Mouse (Mus musculus): ENCODE results near the gene Sgpp1.
A peak's percentile ranks its signal among the peaks of the same experiment; 100 is the strongest.
"Not testable (repeated sequence)": the region's sequence is repeated elsewhere in the genome, so short reads cannot be mapped to it uniquely, and the experiment has no call there.

Gene Sgpp1

DNA sequence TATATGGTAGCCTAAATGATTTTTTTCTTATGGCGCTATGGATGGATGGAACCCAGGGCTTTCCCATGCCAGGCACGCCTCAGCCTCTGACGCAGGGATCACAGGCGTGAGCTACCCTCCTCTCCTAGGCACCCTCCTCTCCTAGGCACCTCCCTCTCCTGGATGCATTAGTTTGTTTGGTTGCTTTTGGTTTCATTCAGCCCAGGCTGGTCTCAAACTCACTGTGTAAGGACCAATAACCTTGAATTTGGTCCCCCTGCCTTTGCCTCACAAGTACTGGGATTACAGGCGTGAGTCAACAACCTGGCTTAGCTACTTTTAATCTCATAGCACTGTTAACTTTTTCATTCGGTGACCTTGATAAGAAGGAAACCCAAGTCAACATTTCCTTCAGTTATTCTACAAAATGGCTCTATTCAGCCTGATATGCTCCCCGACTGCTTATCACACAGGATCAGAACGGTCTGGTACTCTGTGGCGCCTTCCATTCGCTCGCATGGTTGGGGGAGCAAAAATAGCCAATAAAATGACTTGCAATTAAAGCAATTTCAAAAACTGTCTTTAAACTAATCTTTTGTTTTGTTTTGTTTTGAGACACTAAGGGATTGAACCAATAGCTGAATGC, 11.6 kb downstream of the Sgpp1 start:
- DNase-seq (ENCODE audit: low read depth, low spot score), result no peak
- no peaks in the 10 kb centered on the region for H3K27me3 ChIP-seq (ENCODE audit: control insufficient read depth, insufficient read depth, low read length, poor library complexity, severe bottlenecking)
- peaks cover 7% of the 10 kb centered on the region; the same call in 1 of the 2 replicates for H3K36me3 ChIP-seq (ENCODE audit: control insufficient read depth, insufficient read depth, low read length, poor library complexity, severe bottlenecking)

GRCm38 (mm10) chr12:75721941-75722340, 13.6 kb downstream of the Sgpp1 start:
- H3K27me3 ChIP-seq (ENCODE audit: control insufficient read depth, insufficient read depth, low read length, poor library complexity, severe bottlenecking), result no peaks in the 10 kb centered on the region
- peaks cover 7% of the 10 kb centered on the region; the same call in 1 of the 2 replicates for H3K36me3 ChIP-seq (ENCODE audit: control insufficient read depth, insufficient read depth, low read length, poor library complexity, severe bottlenecking)
- no peak for DNase-seq (ENCODE audit: low read depth, low spot score)

DNA sequence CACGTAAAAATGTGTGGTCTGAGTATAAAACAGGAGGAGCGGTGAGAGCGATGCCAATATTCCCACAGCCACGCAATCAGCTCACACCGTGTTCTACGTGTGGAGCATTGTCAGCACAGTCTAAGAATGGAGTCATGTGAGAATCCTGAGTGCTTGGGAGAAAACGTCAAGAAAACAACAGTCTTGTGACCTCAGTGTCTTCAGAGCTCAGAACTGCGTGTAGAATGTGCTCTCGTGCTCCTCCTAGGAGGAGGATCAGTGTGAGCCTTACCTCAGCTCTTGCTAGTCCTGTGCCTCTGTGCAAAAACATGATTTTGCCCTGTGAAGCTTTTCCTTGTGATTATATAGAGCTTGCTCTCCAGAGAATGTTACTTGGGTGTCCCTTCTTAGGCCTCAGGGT, 14.5 kb downstream of the Sgpp1 start:
- Histone ChIP-seq H3K36me3 (ENCODE audit: control insufficient read depth, insufficient read depth, low read length, poor library complexity, severe bottlenecking) (peaks cover 9% of the 10 kb centered on the region; the same call in 1 of the 2 replicates), H3K27me3 (ENCODE audit: control insufficient read depth, insufficient read depth, low read length, poor library complexity, severe bottlenecking) (no peaks in the 10 kb centered on the region)
- DNase-seq (ENCODE audit: low read depth, low spot score), result no peak

DNA sequence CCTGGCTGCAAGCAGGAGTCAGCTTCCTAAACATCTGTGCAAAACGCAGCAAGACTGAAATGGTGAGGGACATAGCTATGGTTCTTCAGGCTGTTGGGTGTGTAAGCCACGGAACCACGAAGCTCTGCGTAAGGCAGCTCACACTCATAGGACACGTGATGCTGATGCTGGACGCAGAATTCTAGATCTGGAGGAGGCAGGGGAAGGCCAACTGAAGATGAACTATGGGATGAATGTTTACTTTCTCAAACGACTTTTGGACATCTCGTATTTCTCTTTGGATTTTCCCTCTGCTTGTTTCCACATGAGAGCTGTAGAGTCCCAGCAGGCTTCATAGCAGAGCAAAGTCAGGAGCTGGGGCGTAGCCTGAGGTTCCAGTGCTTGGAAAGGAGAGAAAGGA, 21.9 kb downstream of the Sgpp1 start:
- Histone ChIP-seq H3K27me3 (ENCODE audit: control insufficient read depth, insufficient read depth, low read length, poor library complexity, severe bottlenecking) (no peaks in the 10 kb centered on the region), H3K36me3 (ENCODE audit: control insufficient read depth, insufficient read depth, low read length, poor library complexity, severe bottlenecking) (peaks cover 3% of the 10 kb centered on the region)
- DNase-seq (ENCODE audit: low read depth, low spot score), result no peak

DNA sequence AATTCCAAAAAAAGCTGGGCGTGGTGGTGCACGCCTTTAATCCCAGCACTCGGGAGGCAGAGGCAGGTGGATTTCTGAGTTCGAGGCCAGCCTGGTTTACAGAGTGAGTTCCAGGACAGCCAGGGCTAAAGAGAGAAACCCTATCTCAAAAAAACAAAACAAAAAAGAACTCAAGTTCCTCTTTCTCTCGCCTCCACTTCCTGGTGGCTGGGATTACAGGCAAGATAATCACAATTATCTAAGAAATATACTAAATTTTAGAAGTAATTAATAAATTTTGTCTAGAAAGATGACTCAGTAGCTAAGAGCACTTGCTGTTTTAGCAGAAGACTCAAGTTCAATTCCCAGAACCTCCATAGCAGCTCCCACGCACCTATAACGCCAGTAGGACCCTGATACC, 22.6 kb downstream of the Sgpp1 start:
- not testable (repeated sequence) for H3K27me3 ChIP-seq (ENCODE audit: control insufficient read depth, insufficient read depth, low read length, poor library complexity, severe bottlenecking); H3K36me3 ChIP-seq (ENCODE audit: control insufficient read depth, insufficient read depth, low read length, poor library complexity, severe bottlenecking); DNase-seq (ENCODE audit: low read depth, low spot score)

GRCm38 (mm10) chr12:75710596-75711376, 24.7 kb downstream of the Sgpp1 start:
- DNase-seq (ENCODE audit: low read depth, low spot score), result no peak
- H3K27me3 ChIP-seq (ENCODE audit: control insufficient read depth, insufficient read depth, low read length, poor library complexity, severe bottlenecking), result no peaks in the 10 kb centered on the region
- H3K36me3 ChIP-seq (ENCODE audit: control insufficient read depth, insufficient read depth, low read length, poor library complexity, severe bottlenecking), result peaks cover 1% of the 10 kb centered on the region

GRCm38 (mm10) chr12:75709506-75709905, 26.0 kb downstream of the Sgpp1 start:
- H3K36me3 ChIP-seq (ENCODE audit: control insufficient read depth, insufficient read depth, low read length, poor library complexity, severe bottlenecking), result no peaks in the 10 kb centered on the region
- no peaks in the 10 kb centered on the region for H3K27me3 ChIP-seq (ENCODE audit: control insufficient read depth, insufficient read depth, low read length, poor library complexity, severe bottlenecking)
- no peak for DNase-seq (ENCODE audit: low read depth, low spot score)

GRCm38 (mm10) chr12:75706670-75707069, 28.9 kb downstream of the Sgpp1 start:
- no peaks in the 10 kb centered on the region for H3K27me3 ChIP-seq (ENCODE audit: control insufficient read depth, insufficient read depth, low read length, poor library complexity, severe bottlenecking)
- no peak for DNase-seq (ENCODE audit: low read depth, low spot score)
- no peaks in the 10 kb centered on the region for H3K36me3 ChIP-seq (ENCODE audit: control insufficient read depth, insufficient read depth, low read length, poor library complexity, severe bottlenecking)

DNA sequence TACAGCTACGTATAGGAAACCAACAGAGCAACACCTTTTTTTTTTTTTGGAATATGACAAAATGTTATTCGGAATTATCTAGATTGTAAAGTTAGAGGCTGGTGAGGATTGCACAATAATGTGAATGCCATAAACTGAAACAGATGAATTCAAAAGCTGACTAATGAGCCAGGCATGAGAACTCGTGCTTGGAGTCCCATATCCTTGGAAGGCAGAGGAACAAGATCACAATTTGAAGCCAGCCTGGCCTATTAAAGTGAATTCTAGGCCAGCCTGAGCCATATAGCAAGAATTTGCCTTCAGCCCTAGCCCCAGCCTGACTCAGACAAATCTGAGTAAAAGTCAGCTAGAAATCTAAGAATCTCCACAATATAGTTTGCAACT, 32.8 kb downstream of the Sgpp1 start:
- Histone ChIP-seq H3K27me3 (ENCODE audit: control insufficient read depth, insufficient read depth, low read length, poor library complexity, severe bottlenecking) (no peaks in the 10 kb centered on the region), H3K36me3 (ENCODE audit: control insufficient read depth, insufficient read depth, low read length, poor library complexity, severe bottlenecking) (no peaks in the 10 kb centered on the region)
- DNase-seq (ENCODE audit: low read depth, low spot score), result no peak

DNA sequence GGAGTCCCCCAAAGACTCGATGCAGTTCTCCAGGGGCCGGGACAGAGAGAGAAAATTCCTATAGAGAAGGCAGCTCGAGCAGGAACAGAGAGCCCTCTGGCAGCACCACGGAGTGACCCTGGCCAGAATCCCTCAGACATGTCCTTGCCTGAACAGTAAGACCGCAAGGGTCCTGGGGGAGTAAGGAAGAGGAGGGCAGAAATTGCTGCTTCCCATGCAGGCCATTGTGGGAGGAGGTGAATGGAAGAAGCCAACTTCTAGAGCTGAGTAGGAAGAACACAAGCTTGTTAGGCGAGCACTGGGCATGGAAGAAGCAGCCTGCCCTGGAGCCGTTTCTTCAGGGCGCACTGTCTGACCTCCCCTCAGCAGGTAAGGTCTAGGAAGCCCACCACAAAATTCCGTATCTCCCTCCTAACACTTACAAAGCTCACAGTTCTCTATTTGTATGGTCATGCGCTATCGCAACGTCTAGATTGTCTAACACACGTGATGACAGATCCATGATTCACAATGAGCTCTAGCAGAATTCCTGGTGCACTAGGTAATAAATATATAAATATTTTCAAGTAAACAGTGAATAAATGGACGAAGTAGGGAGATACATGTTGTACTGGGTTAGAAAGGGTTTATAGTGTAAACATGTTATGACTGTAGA, 33.3 kb downstream of the Sgpp1 start:
- no peak for DNase-seq (ENCODE audit: low read depth, low spot score)
- no peaks in the 10 kb centered on the region for H3K36me3 ChIP-seq (ENCODE audit: control insufficient read depth, insufficient read depth, low read length, poor library complexity, severe bottlenecking)

GRCm38 (mm10) chr12:75701173-75702083, 34.1 kb downstream of the Sgpp1 start:
- DNase-seq (ENCODE audit: low read depth, low spot score), result no peak
- Histone ChIP-seq H3K36me3 (ENCODE audit: control insufficient read depth, insufficient read depth, low read length, poor library complexity, severe bottlenecking) (no peaks in the 10 kb centered on the region), H3K27me3 (ENCODE audit: control insufficient read depth, insufficient read depth, low read length, poor library complexity, severe bottlenecking) (no peaks in the 10 kb centered on the region)

More for the DNA sequence above, 33.3 kb downstream of the Sgpp1 start:
- H3K27me3 ChIP-seq (ENCODE audit: control insufficient read depth, insufficient read depth, low read length, poor library complexity, severe bottlenecking), result no peaks in the 10 kb centered on the region

DNA sequence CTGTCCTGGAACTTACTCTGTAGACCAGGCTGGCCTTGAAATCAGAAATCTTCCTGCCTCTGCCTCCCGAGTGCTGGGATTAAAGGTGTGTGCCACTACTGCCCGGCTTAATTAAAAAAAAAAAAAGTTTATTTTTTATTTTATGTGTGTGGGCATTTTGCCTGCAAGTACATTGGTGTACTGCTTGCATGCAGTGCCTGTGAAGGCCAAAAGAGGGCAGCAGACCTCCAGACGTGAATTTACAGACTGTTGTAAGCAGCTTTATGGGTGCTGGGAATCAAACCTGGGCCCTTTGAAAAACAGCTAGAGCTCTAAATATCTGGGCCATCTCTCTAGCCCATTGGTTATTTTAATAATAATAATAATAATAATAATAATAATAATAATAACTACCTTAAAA, 36.8 kb downstream of the Sgpp1 start:
- DNase-seq (ENCODE audit: low read depth, low spot score), result peak; percentile 11
- no peaks in the 10 kb centered on the region for H3K27me3 ChIP-seq (ENCODE audit: control insufficient read depth, insufficient read depth, low read length, poor library complexity, severe bottlenecking)
- H3K36me3 ChIP-seq (ENCODE audit: control insufficient read depth, insufficient read depth, low read length, poor library complexity, severe bottlenecking), result no peaks in the 10 kb centered on the region

GRCm38 (mm10) chr12:75695845-75696244, 39.7 kb downstream of the Sgpp1 start:
- not testable (repeated sequence) for H3K27me3 ChIP-seq (ENCODE audit: control insufficient read depth, insufficient read depth, low read length, poor library complexity, severe bottlenecking); H3K36me3 ChIP-seq (ENCODE audit: control insufficient read depth, insufficient read depth, low read length, poor library complexity, severe bottlenecking); DNase-seq (ENCODE audit: low read depth, low spot score)

DNA sequence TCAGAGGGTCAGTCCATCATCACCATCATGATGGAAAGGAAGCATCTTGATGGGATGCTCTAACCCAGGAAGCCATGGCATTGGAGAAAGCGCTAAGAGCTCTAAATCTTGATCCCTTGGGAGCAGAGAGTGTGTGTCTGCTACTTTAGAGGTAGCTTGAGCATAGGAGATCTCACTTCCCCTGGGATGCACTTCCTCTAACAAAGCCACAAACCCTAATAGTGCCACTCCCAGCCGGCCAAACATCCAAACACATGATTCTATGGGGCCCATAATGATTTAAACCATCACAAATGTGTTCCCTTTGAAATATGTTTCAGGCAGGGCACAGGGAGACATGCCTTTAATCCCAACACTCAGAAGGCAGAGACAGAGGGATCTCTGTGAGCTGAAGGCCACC, 46.5 kb downstream of the Sgpp1 start:
- no peak for DNase-seq (ENCODE audit: low read depth, low spot score)
- Histone ChIP-seq H3K36me3 (ENCODE audit: control insufficient read depth, insufficient read depth, low read length, poor library complexity, severe bottlenecking) (no peaks in the 10 kb centered on the region), H3K27me3 (ENCODE audit: control insufficient read depth, insufficient read depth, low read length, poor library complexity, severe bottlenecking) (no peaks in the 10 kb centered on the region)
